Mouse (Mus musculus) olfactory bulb, adult 2 months (tissue): ENCODE data around the gene Adm2.

Experiments
- CTCF ChIP-seq: fragments of 200-500 bp; IDR thresholded peaks from 2 replicates; pipeline ENCODE4 v1.5.1; 2012; ENCODE audit warnings: low read depth, mild to moderate bottlenecking, low read length, moderate library complexity; ENCODE audit not compliant: insufficient read depth
- POLR2A ChIP-seq: fragments of 200-500 bp; IDR thresholded peaks from 2 replicates; pipeline ENCODE4 v1.6.1; 2012; ENCODE audit warnings: mild to moderate bottlenecking, low read depth, low read length, moderate library complexity; ENCODE audit not compliant: insufficient read depth

GRCm38 (mm10) chr15:89321264-89321663 is 1.3 kb upstream of the Adm2 start:
- TF ChIP-seq POLR2A (no peak), CTCF (no peak)
